Mouse (Mus musculus) gastrocnemius, adult 2 months (tissue): Measurements from ENCODE around the gene Kdelr3. TPM values are rescaled to one million over a fixed set of nuclear protein-coding genes. Genes with fewer than 3 reads are reported as not detected.

Experiments used
- DNase-seq: peaks from one replicate; pipeline ENCODE4 v3.0.0; 2022
- H3K27ac ChIP-seq: fragments of 200-600 bp; 2 replicates; pipeline ENCODE4 v1.8.1; 2022; ENCODE audit warnings: mild to moderate bottlenecking
- H3K4me3 ChIP-seq: fragments of 200-600 bp; 2 replicates; pipeline ENCODE4 v1.8.1; 2022; ENCODE audit warnings: mild to moderate bottlenecking, moderate library complexity
- CTCF ChIP-seq: fragments of 200-600 bp; IDR thresholded peaks from 2 replicates; pipeline ENCODE4 v1.8.1; 2022; ENCODE audit warnings: antibody characterized with exemption, mild to moderate bottlenecking, moderate library complexity
- intact Hi-C: fragments of 180-260 bp; cut with DNase I; formaldehyde crosslinking; loops from one replicate; pipeline ENCODE4 v1.15.1; 2025
- microRNA-seq: library from miRNA; unstranded; fragments of <30 nt; microRNA quantifications from one replicate; pipeline ENCODE4 v1.2.0, GENCODE M21; 2021
- total RNA-seq, 2 experiments: library from RNA; stranded (reverse); gene quantifications; 2 replicates each; pipeline ENCODE4 v1.2.3; 2021

Kdelr3 gene
- total RNA-seq, 2 experiments from 2014 or later = 1.9 to 3.7 TPM

DNA sequence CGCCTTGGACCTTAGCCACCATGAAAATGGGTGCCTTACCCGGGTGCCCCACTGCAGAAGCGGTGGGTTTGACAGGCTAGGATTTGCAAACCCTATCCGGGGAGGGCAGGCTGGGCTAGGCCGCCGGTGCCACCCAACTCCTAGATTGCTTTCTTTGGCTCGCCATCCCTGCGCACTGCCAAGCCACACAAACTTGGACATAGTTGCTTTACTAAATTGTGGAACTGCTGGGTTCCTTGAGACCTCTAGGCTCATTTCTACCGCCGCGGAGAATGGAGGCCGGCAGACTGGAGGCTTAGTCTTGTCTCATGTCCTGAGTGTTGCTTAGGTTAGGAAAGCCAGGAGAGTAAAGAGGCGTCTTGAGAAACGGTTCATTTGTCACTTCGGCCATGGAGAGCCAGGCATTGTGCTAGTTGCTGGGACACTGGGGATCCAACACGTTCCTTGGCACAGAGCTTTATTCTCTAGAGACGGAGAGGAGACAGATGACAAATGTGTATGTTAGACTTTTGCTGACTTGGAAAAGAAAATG, 31.1 kb downstream of the Kdelr3 start:
- Histone ChIP-seq H3K27ac (peak overlapping the region; percentile 100), H3K4me3 (peak overlapping the region; percentile 99)
- TF ChIP-seq CTCF = no peak
- no peak for DNase-seq
- intact Hi-C loops = loop anchor here (5.0 to 10.0 kb wide), 2 partner anchors 137 to 175 kb away; partner anchors contain the start of gene Josd1

DNA sequence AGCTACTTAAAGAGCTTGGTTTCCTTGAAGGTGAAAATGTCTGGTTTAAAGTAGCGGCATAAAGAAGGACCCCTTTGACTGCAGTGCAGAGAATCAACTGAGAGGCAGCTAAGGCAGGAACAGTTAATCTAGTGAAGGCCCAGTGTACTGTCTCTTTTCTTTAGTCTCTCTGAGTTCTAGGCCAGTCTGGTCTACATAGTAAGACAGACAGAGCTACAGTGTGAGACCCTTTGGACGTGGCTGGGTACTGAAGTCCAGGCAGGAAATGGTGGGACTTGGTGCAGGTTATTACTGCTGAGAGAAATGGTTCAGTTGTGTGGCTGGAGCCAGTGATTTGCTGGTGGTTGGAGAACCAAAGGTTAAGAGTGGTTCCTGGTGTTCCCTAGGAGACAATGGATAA, 32.0 kb downstream of the Kdelr3 start:
- no peak for DNase-seq
- Histone ChIP-seq H3K4me3 (no peak overlapping the region), H3K27ac (no peak overlapping the region)
- intact Hi-C loops = loop anchor here (5.0 to 10.0 kb wide), 2 partner anchors 137 to 176 kb away; partner anchors contain the start of gene Josd1
- TF ChIP-seq CTCF = no peak

DNA sequence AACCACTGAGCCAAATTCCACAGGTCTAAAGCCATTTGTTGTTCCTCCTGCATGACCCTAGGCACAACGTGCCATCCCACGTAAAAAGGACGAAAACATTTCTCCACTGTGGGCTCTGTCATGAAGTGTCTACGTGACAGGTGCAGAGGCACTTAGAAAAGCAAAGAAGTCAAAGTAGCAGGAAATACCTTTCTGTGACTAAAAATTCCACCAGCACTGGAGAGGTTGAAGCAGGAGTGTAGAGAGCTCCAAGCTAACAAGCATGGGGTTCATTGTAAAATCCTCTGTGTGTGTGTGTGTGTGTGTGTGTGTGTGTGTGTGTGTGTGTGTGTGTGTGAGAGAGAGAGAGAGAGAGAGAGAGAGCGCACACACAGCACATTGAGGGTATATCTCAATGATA, 36.4 kb downstream of the Kdelr3 start:
- H3K27ac ChIP-seq = no peak overlapping the region
- TF ChIP-seq CTCF = no peak
- no peak overlapping the region for H3K4me3 ChIP-seq
- DNase-seq = no peak
- intact Hi-C loops = no loop called here

DNA sequence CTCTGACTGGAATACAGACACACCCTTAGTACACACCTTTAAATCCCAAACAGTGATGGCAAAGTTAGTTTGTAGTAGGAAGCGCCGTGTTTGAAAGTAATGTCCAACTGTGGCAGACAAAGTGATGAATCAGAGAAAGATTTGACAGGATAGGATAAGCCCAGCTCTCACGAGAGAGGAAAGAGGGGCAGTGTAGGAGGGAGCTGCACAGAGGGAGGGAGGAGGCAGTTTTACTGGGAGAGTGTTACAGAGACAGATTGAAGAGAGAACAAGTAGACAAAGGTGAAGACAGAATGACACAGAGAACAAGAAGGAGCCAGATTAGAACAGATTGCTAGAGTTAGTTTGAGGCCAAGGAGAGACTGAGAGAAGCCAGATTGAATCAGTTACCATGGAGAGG, 43.4 kb downstream of the Kdelr3 start:
- no peak for DNase-seq
- no peak for TF ChIP-seq CTCF
- intact Hi-C loops = no loop called here
- H3K27ac ChIP-seq = no peak overlapping the region
- no peak overlapping the region for H3K4me3 ChIP-seq

DNA sequence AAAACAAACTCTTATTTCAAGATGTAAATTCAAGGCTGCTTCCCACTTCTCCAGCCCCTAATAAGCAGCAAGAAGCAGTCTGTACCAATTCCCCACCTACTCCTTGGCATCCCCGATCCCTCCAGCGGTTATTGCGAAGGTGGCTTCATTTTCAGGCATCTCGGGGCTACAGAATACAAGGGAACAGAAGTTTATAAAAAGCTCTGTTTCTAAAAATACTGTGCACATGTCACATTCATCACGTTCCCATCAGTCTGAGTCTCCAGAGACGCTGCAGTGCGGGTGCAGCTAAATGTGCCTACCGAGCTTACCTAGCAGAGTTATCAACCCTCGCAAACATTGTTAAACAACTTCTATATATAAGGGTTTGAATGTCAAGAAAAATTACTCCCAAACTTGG, 46.2 kb downstream of the Kdelr3 start:
- no peak overlapping the region for H3K27ac ChIP-seq
- intact Hi-C loops = no loop called here

DNA sequence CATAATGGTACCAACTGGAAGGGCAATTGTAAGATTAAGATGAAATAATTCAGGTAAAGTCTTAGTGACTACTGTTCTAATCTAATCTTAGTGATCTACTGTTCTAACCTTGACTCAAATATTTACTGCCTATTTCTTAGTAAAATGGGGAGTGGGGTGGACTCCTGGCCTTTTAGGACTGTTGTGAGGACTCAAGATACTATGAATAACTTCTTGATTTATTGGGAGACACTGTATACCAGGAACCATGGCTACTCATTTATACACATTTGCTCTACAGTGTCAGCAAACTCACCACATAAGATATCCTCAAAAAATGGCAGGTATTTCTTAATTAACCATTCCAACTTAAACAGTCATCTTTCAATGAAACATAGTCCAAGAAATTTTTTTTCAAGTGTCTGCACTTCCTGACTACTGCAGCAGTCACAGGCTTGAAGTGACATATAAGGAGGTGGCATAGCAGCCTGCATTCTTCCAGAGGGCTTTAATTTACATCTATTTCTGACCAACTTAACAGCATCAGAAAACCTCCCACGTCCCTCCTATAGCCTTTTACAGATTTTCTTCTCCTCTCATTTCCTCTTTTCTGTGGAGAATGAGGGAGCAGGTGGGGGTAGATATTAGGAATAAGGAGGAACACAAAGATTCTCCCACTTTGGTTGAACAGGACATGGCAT, 59.5 kb downstream of the Kdelr3 start:
- intact Hi-C loops = no loop called here
- Histone ChIP-seq H3K27ac (no peak overlapping the region), H3K4me3 (no peak overlapping the region)
- DNase-seq = no peak
- TF ChIP-seq CTCF = no peak

More for the DNA sequence above, 46.2 kb downstream of the Kdelr3 start:
- H3K4me3 ChIP-seq = no peak overlapping the region
- TF ChIP-seq CTCF = no peak
- DNase-seq = no peak

DNA sequence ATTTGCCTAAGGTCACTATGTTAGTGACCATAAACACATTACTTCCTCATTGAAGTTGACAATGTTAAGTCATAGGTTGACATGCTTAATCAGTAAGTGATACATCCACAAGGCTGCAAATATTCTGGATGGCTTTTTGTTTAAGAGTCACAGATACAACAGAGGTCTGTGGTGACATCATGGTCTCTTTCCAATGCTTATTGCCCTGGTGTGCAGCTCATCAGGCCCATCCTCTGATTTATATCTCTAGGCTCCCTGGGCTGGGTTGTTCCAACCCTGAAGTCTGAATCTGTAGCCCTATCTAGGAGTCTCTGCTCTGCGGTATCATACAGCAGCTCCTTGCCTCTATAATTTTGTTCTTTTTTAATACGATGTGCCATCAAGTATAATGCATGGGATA, 60.7 kb downstream of the Kdelr3 start:
- DNase-seq = no peak
- H3K27ac ChIP-seq = no peak overlapping the region
- H3K4me3 ChIP-seq = no peak overlapping the region
- TF ChIP-seq CTCF = no peak
- intact Hi-C loops = no loop called here

Small RNAs within 50 kb of the gene (microRNA-seq; reads per million reads assigned to microRNA genes)
- gene Gm44302 = not detected

Other genes starting within 250 kb of the Kdelr3 start
- gene Baiap2l2, start 230.9 kb upstream of the Kdelr3 start, total RNA-seq = 1 to 10 TPM; 3.1 to 3.2 TPM
- gene Pla2g6, start 188.0 kb upstream of the Kdelr3 start, total RNA-seq = 10 to 100 TPM; 19.4 to 20.1 TPM
- gene Maff, start 169.8 kb upstream of the Kdelr3 start, total RNA-seq = 1 to 10 TPM; 4.0 to 8.8 TPM
- 10 to 100 TPM; 26.1 to 36.7 TPM for gene Tmem184b, start 112.8 kb upstream of the Kdelr3 start, total RNA-seq
- gene Csnk1e, start 60.8 kb upstream of the Kdelr3 start, total RNA-seq = 10 to 100 TPM; 41.8 to 61.4 TPM
- gene Kcnj4, start 11.2 kb upstream of the Kdelr3 start, total RNA-seq = under 1 TPM in 1 of 2 experiments, not detected in 1; 0.10 TPM
- gene Ddx17, start 30.3 kb downstream of the Kdelr3 start, total RNA-seq = 10 to 100 TPM; 80.2 to 86.8 TPM
- gene Dmc1, start 88.7 kb downstream of the Kdelr3 start, total RNA-seq = not detected
- under 1 TPM; 0.47 to 0.84 TPM for gene Fam227a, start 142.5 kb downstream of the Kdelr3 start, total RNA-seq
- 10 to 100 TPM; 11.8 to 15.6 TPM for gene Cby1, start 142.8 kb downstream of the Kdelr3 start, total RNA-seq
- gene Tomm22, start 154.4 kb downstream of the Kdelr3 start, total RNA-seq = 10 to 100 TPM; 52.8 to 78.6 TPM
- gene Josd1, start 171.5 kb downstream of the Kdelr3 start, total RNA-seq = 10 to 100 TPM; 12.3 to 18.7 TPM
- gene Gtpbp1, start 174.4 kb downstream of the Kdelr3 start, total RNA-seq = 10 to 100 TPM; 24.4 to 28.5 TPM
- gene Sun2, start 226.1 kb downstream of the Kdelr3 start, total RNA-seq = 10 to 100 TPM; 88.4 to 92.5 TPM